Mouse (Mus musculus): Measurements from ENCODE around the gene Dnal4. TPM values are rescaled to one million over a fixed set of nuclear protein-coding genes. Genes with fewer than 3 reads are reported as not detected.

Dnal4 gene
- polyA plus RNA-seq, 1 experiment from 2014 or later = 70.4 TPM

Other genes with a start within 250 kb of the Dnal4 start
- gene Ddx17, start 231.1 kb downstream of the Dnal4 start, polyA plus RNA-seq (2016; fragmentation: Nextera tagmentation; extraction: Ambion mirVana) = 44.9 and 51.4 TPM in 2 replicates
- gene Dmc1, start 172.7 kb downstream of the Dnal4 start, polyA plus RNA-seq (2016; fragmentation: Nextera tagmentation; extraction: Ambion mirVana) = 0.55 and 1.7 TPM in 2 replicates
- gene Fam227a, start 118.9 kb downstream of the Dnal4 start, polyA plus RNA-seq (2016; fragmentation: Nextera tagmentation; extraction: Ambion mirVana) = 1.0 and 2.1 TPM in 2 replicates
- 58.4 and 65.6 TPM in 2 replicates for gene Cby1, start 118.7 kb downstream of the Dnal4 start, polyA plus RNA-seq (2016; fragmentation: Nextera tagmentation; extraction: Ambion mirVana)
- 253 and 284 TPM in 2 replicates for gene Tomm22, start 107.0 kb downstream of the Dnal4 start, polyA plus RNA-seq (2016; fragmentation: Nextera tagmentation; extraction: Ambion mirVana)
- 23.8 and 24.6 TPM in 2 replicates for gene Josd1, start 89.9 kb downstream of the Dnal4 start, polyA plus RNA-seq (2016; fragmentation: Nextera tagmentation; extraction: Ambion mirVana)
- 48.6 and 53.9 TPM in 2 replicates for gene Gtpbp1, start 87.0 kb downstream of the Dnal4 start, polyA plus RNA-seq (2016; fragmentation: Nextera tagmentation; extraction: Ambion mirVana)
- 2.8 and 3.8 TPM in 2 replicates for gene Sun2, start 35.3 kb downstream of the Dnal4 start, polyA plus RNA-seq (2016; fragmentation: Nextera tagmentation; extraction: Ambion mirVana)
- gene Nptxr, start 26.9 kb upstream of the Dnal4 start, polyA plus RNA-seq (2016; fragmentation: Nextera tagmentation; extraction: Ambion mirVana) = 0.55 and 0.65 TPM in 2 replicates
- not detected in 2 replicates for gene Npcd, start 56.4 kb upstream of the Dnal4 start, polyA plus RNA-seq (2016; fragmentation: Nextera tagmentation; extraction: Ambion mirVana)
- 15.5 and 18.2 TPM in 2 replicates for gene Cbx6, start 56.8 kb upstream of the Dnal4 start, polyA plus RNA-seq (2016; fragmentation: Nextera tagmentation; extraction: Ambion mirVana)
- gene Apobec3, start 113.8 kb upstream of the Dnal4 start, polyA plus RNA-seq (2016; fragmentation: Nextera tagmentation; extraction: Ambion mirVana) = 5.9 and 9.4 TPM in 2 replicates
- gene Cbx7, start 193.3 kb upstream of the Dnal4 start, polyA plus RNA-seq (2016; fragmentation: Nextera tagmentation; extraction: Ambion mirVana) = 1.1 and 1.3 TPM in 2 replicates
- gene Pdgfb, start 237.1 kb upstream of the Dnal4 start, polyA plus RNA-seq (2016; fragmentation: Nextera tagmentation; extraction: Ambion mirVana) = 1.5 and 2.0 TPM in 2 replicates

Measured in limb, embryonic 10.5 days (tissue).